Mouse (Mus musculus) heart, embryonic 14.5 days (tissue): ENCODE results near the gene Resp18. TPM values are rescaled to one million over a fixed set of nuclear protein-coding genes. Genes with fewer than 3 reads are reported as not detected.
"Not testable (repeated sequence)": the region's sequence is repeated elsewhere in the genome, so short reads cannot be mapped to it uniquely, and the experiment has no call there.

Source experiments
- ATAC-seq: fragments of 200-750 bp; cut with Nextera tagmentation; 2 replicates; pipeline ENCODE4 v1.8.0; 2017; ENCODE audit warnings: low read depth, moderate TSS enrichment; ENCODE audit not compliant: insufficient number of reproducible peaks, insufficient read depth, low FRiP score
- H3K27ac ChIP-seq, 2 experiments: fragments of 200-500 bp in 1 of 2; fragments of 300-500 bp in 1 of 2; sonication (generic) in 1 of 2; replicated peaks in 1 of 2; 2 replicates each; pipeline ENCODE4 v1.5.1; 2012 to 2014; ENCODE audit warnings: low read depth in 2 of 2, low read length in 2 of 2, control low read depth in 1 of 2, mild to moderate bottlenecking in 1 of 2, mixed read lengths in 1 of 2; ENCODE audit not compliant: control insufficient read depth in 1 of 2, insufficient read depth in 1 of 2
- H3K27me3 ChIP-seq: fragments of 300-500 bp; sonication (generic); 2 replicates; pipeline ENCODE4 v1.6.1; 2014; ENCODE audit warnings: mild to moderate bottlenecking, low read length, control low read depth; ENCODE audit not compliant: control insufficient read depth, insufficient read depth
- H3K36me3 ChIP-seq: fragments of 300-500 bp; sonication (generic); 2 replicates; pipeline ENCODE4 v1.6.1; 2014; ENCODE audit warnings: mild to moderate bottlenecking, control low read depth, low read length, mixed read lengths; ENCODE audit not compliant: control insufficient read depth, insufficient read depth
- H3K4me1 ChIP-seq, 2 experiments: fragments of 200-500 bp in 1 of 2; fragments of 300-500 bp in 1 of 2; sonication (generic) in 1 of 2; 2 replicates each; pipeline ENCODE4 v1.6.1; 2012 to 2014; ENCODE audit warnings: low read length in 2 of 2, control low read depth in 1 of 2, mixed read lengths in 1 of 2; ENCODE audit not compliant: control insufficient read depth in 2 of 2, insufficient read depth in 2 of 2
- H3K4me2 ChIP-seq: fragments of 300-500 bp; sonication (generic); 2 replicates; pipeline ENCODE4 v1.6.1; 2014; ENCODE audit warnings: mild to moderate bottlenecking, low read length
- H3K4me3 ChIP-seq, 2 experiments: fragments of 200-500 bp in 1 of 2; fragments of 300-500 bp in 1 of 2; sonication (generic) in 1 of 2; 2 replicates each; pipeline ENCODE4 v1.5.1; 2012 to 2014; ENCODE audit warnings: low read length in 2 of 2, mild to moderate bottlenecking in 2 of 2, control low read depth in 1 of 2, low read depth in 1 of 2, moderate library complexity in 1 of 2; ENCODE audit not compliant: control insufficient read depth in 1 of 2, insufficient read depth in 1 of 2
- H3K9ac ChIP-seq: fragments of 300-500 bp; sonication (generic); 2 replicates; pipeline ENCODE4 v1.6.1; 2014; ENCODE audit warnings: mild to moderate bottlenecking, low read length
- H3K9me3 ChIP-seq: fragments of 300-500 bp; sonication (generic); 2 replicates; pipeline ENCODE4 v1.6.1; 2016; ENCODE audit warnings: low read length, control low read depth; ENCODE audit not compliant: control insufficient read depth
- WGBS: fragments of 180-500 bp; shearing (Covaris S2); extraction: QIAGEN DNeasy Blood & Tissue Kit; methylation state at CpG from one replicate; pipeline ENCODE4 v1.1.7; 2014; 5-methylcytosine and 5-hydroxymethylcytosine counted together
- polyA plus RNA-seq: library from polyadenylated mRNA; unstranded; fragments of >200 nt; fragmentation: Nextera tagmentation; extraction: Ambion mirVana; gene quantifications from 2 replicates; pipeline ENCODE4 v1.2.1, GENCODE M21; 2014

The Resp18 gene
- polyA plus RNA-seq, 1 experiment from 2014 or later = 0.53 TPM

GRCm38 (mm10) chr1:75244175-75244826, 33.9 kb downstream of the Resp18 start:
- peaks cover 24 to 28% of the 10 kb centered on the region in 2 experiments for H3K4me1 ChIP-seq
- H3K27me3 ChIP-seq = no peaks in the 10 kb centered on the region
- no peaks in the 10 kb centered on the region for H3K9me3 ChIP-seq
- no peak overlapping the region for H3K4me3 ChIP-seq
- H3K9ac ChIP-seq = no peak overlapping the region
- no peak overlapping the region for H3K27ac ChIP-seq
- ATAC-seq = no peak
- H3K4me2 ChIP-seq = no peak overlapping the region
- WGBS = 87% methylated on average over 12 of the region's 12 CpGs
- peaks cover 49% of the 10 kb centered on the region for H3K36me3 ChIP-seq

- Histone ChIP-seq H3K27me3 (no peaks in the 10 kb centered on the region), H3K4me3 (no peak overlapping the region), H3K9ac (no peak overlapping the region), H3K36me3 (peaks cover 57% of the 10 kb centered on the region), H3K4me1 (peaks cover 19 to 25% of the 10 kb centered on the region in 2 experiments), H3K27ac (no peak overlapping the region), H3K4me2 (no peak overlapping the region), H3K9me3 (no peaks in the 10 kb centered on the region)
- WGBS = 90% methylated on average over 14 of the region's 14 CpGs
- no peak for ATAC-seq
Observed at GRCm38 (mm10) chr1:75243411-75243810, 34.8 kb downstream of the Resp18 start.

- Histone ChIP-seq H3K27ac (peak overlapping the region in 1 of 2 experiments; percentile 30; a peak in 1 of 4 replicates), H3K4me2 (no peak overlapping the region), H3K4me1 (peaks cover 13 to 23% of the 10 kb centered on the region in 2 experiments), H3K4me3 (no peak overlapping the region), H3K9ac (no peak overlapping the region), H3K9me3 (no peaks in the 10 kb centered on the region), H3K27me3 (no peaks in the 10 kb centered on the region), H3K36me3 (peaks cover 62% of the 10 kb centered on the region)
- no peak for ATAC-seq
- 61% methylated on average over 10 of the region's 10 CpGs for WGBS
Observed at GRCm38 (mm10) chr1:75239591-75239990, 38.6 kb downstream of the Resp18 start.

- peaks cover 34% of the 10 kb centered on the region for H3K36me3 ChIP-seq
- H3K27ac ChIP-seq = peak within 1 kb of the TSS; percentile 93 to 94
- no peaks in the 10 kb centered on the region for H3K27me3 ChIP-seq
- H3K4me2 ChIP-seq = peak within 1 kb of the TSS; percentile 88
- H3K4me3 ChIP-seq = peak within 1 kb of the TSS; percentile 66 to 70
- peak within 1 kb of the TSS; percentile 89 for H3K9ac ChIP-seq
- no peaks in the 10 kb centered on the region for H3K9me3 ChIP-seq
- ATAC-seq = peak; percentile 86
- WGBS = under 1% methylated on average over 64 of the region's 64 CpGs
- peaks cover 13 to 27% of the 10 kb centered on the region in 2 experiments for H3K4me1 ChIP-seq
Observed at GRCm38 (mm10) chr1:75236117-75237050, 41.8 kb downstream of the Resp18 start, which contains the start of gene Dnajb2. TSS of gene Dnajb2 (plus strand) at chr1:75236406.

- peak overlapping the region; percentile 36; the same call in 1 of the 2 replicates for H3K9ac ChIP-seq
- WGBS = 0% methylated on average over 8 of the region's 8 CpGs
- H3K27me3 ChIP-seq = no peaks in the 10 kb centered on the region
- no peaks in the 10 kb centered on the region for H3K9me3 ChIP-seq
- H3K4me2 ChIP-seq = peak overlapping the region; percentile 9; the same call in 1 of the 2 replicates
- peaks cover 16% of the 10 kb centered on the region for H3K36me3 ChIP-seq
- H3K4me1 ChIP-seq = peaks cover 13 to 27% of the 10 kb centered on the region in 2 experiments
- H3K4me3 ChIP-seq = no peak overlapping the region
- ATAC-seq = no peak
- peak overlapping the region in 1 of 2 experiments; percentile 31; a peak in 1 of 4 replicates for H3K27ac ChIP-seq
Observed at GRCm38 (mm10) chr1:75234606-75235005, 43.6 kb downstream of the Resp18 start.

GRCm38 (mm10) chr1:75232489-75232888, 45.7 kb downstream of the Resp18 start:
- not testable (repeated sequence) for H3K9ac ChIP-seq, H3K27me3 ChIP-seq, H3K9me3 ChIP-seq, H3K27ac ChIP-seq, H3K4me3 ChIP-seq, ATAC-seq, H3K36me3 ChIP-seq, H3K4me2 ChIP-seq
- WGBS = 58% methylated on average over 4 of the region's 4 CpGs
- H3K4me1 ChIP-seq = peaks cover 13 to 23% of the 10 kb centered on the region in 2 experiments

GRCm38 (mm10) chr1:75231664-75232152, 46.5 kb downstream of the Resp18 start, which contains the start of gene A630095N17Rik:
TSS of gene A630095N17Rik (minus strand) at chr1:75232102.
- H3K4me1 ChIP-seq = peaks cover 8 to 20% of the 10 kb centered on the region in 2 experiments
- H3K27me3 ChIP-seq = no peaks in the 10 kb centered on the region
- H3K27ac ChIP-seq = no peak within 1 kb of the TSS
- H3K4me3 ChIP-seq = no peak within 1 kb of the TSS
- ATAC-seq = no peak
- H3K36me3 ChIP-seq = no peaks in the 10 kb centered on the region
- no peak within 1 kb of the TSS for H3K9ac ChIP-seq
- H3K9me3 ChIP-seq = no peaks in the 10 kb centered on the region
- H3K4me2 ChIP-seq = no peak within 1 kb of the TSS
- 59% methylated on average over 5 of the region's 5 CpGs for WGBS
